Mouse (Mus musculus): ENCODE measurements around the gene Gm10718. TPM values are rescaled to one million over a fixed set of nuclear protein-coding genes. Genes with fewer than 3 reads are reported as not detected.
"Not testable (repeated sequence)": the region's sequence is repeated elsewhere in the genome, so short reads cannot be mapped to it uniquely, and the experiment has no call there.

The Gm10718 gene
- total and polyA plus RNA-seq, 3 experiments = 0.47 TPM; not detected in 2

- dilution Hi-C loops (cut with MboI; ENCODE audit: extremely low pct_ligation_motif_present, extremely low pct_unique_long_range_greater_than_20kb, low sequenced_read_pairs); DNase-seq (ENCODE audit: extremely low read depth); H3K4me3 ChIP-seq (replicated peaks in 1 of 3; ENCODE audit: low read depth in 2 of 3, low read length in 2 of 3, poor library complexity in 1 of 3); H3K36me3 ChIP-seq (replicated peaks in 1 of 2; ENCODE audit: control insufficient read depth in 1 of 2, insufficient read depth in 1 of 2, low read length in 1 of 2); H3K27ac ChIP-seq (ENCODE audit: insufficient read depth, low read depth); H3K79me2 ChIP-seq (replicated peaks; ENCODE audit: control insufficient read depth, extremely low read depth, insufficient read depth, poor library complexity, severe bottlenecking); H3K4me1 ChIP-seq (ENCODE audit: control insufficient read depth in 1 of 2, insufficient read depth in 2 of 2); in situ Hi-C loops (cut with MboI; ENCODE audit: low pct_ligation_motif_present, low pct_unique_long_range_greater_than_20kb, low sequenced_read_pairs); H3K4me2 ChIP-seq (ENCODE audit: insufficient read depth, low read depth, poor library complexity, severe bottlenecking); H3K9me3 ChIP-seq (replicated peaks; ENCODE audit: low read length); H3K9ac ChIP-seq (ENCODE audit: insufficient read depth, low read depth); H3K27me3 ChIP-seq (replicated peaks): not testable (repeated sequence)
These were observed 770 bp downstream of the Gm10718 start for GRCm38 (mm10) chr9:3023985-3024648.

GRCm38 (mm10) chr9:3024912-3025467 lies 1.6 kb downstream of the Gm10718 start, which contains the start of gene Gm10717:
Gene Gm10717, plus strand, starts transcription at chr9:3025417.
- H3K36me3 ChIP-seq (replicated peaks in 1 of 2; ENCODE audit: control insufficient read depth in 1 of 2, insufficient read depth in 1 of 2, low read length in 1 of 2); in situ Hi-C loops (cut with MboI; ENCODE audit: low pct_ligation_motif_present, low pct_unique_long_range_greater_than_20kb, low sequenced_read_pairs); H3K79me2 ChIP-seq (replicated peaks; ENCODE audit: control insufficient read depth, extremely low read depth, insufficient read depth, poor library complexity, severe bottlenecking); H3K9ac ChIP-seq (ENCODE audit: insufficient read depth, low read depth); H3K9me3 ChIP-seq (replicated peaks; ENCODE audit: low read length); H3K4me1 ChIP-seq (ENCODE audit: control insufficient read depth in 1 of 2, insufficient read depth in 2 of 2); H3K4me3 ChIP-seq (replicated peaks in 1 of 3; ENCODE audit: low read depth in 2 of 3, low read length in 2 of 3, poor library complexity in 1 of 3); dilution Hi-C loops (cut with MboI; ENCODE audit: extremely low pct_ligation_motif_present, extremely low pct_unique_long_range_greater_than_20kb, low sequenced_read_pairs); H3K27ac ChIP-seq (ENCODE audit: insufficient read depth, low read depth); DNase-seq (ENCODE audit: extremely low read depth); H3K4me2 ChIP-seq (ENCODE audit: insufficient read depth, low read depth, poor library complexity, severe bottlenecking); H3K27me3 ChIP-seq (replicated peaks): not testable (repeated sequence)

GRCm38 (mm10) chr9:3025653-3026052 lies 2.3 kb downstream of the Gm10718 start:
- dilution Hi-C loops (cut with MboI; ENCODE audit: extremely low pct_ligation_motif_present, extremely low pct_unique_long_range_greater_than_20kb, low sequenced_read_pairs); DNase-seq (ENCODE audit: extremely low read depth); in situ Hi-C loops (cut with MboI; ENCODE audit: low pct_ligation_motif_present, low pct_unique_long_range_greater_than_20kb, low sequenced_read_pairs): not testable (repeated sequence)

GRCm38 (mm10) chr9:3026136-3026535 lies 2.8 kb downstream of the Gm10718 start:
- DNase-seq (ENCODE audit: extremely low read depth); H3K79me2 ChIP-seq (replicated peaks; ENCODE audit: control insufficient read depth, extremely low read depth, insufficient read depth, poor library complexity, severe bottlenecking); H3K9me3 ChIP-seq (replicated peaks; ENCODE audit: low read length); H3K27ac ChIP-seq (ENCODE audit: insufficient read depth, low read depth); H3K36me3 ChIP-seq (replicated peaks in 1 of 2; ENCODE audit: control insufficient read depth in 1 of 2, insufficient read depth in 1 of 2, low read length in 1 of 2); H3K27me3 ChIP-seq (replicated peaks); H3K4me3 ChIP-seq (replicated peaks in 1 of 3; ENCODE audit: low read depth in 2 of 3, low read length in 2 of 3, poor library complexity in 1 of 3); H3K4me1 ChIP-seq (ENCODE audit: control insufficient read depth in 1 of 2, insufficient read depth in 2 of 2); dilution Hi-C loops (cut with MboI; ENCODE audit: extremely low pct_ligation_motif_present, extremely low pct_unique_long_range_greater_than_20kb, low sequenced_read_pairs); in situ Hi-C loops (cut with MboI; ENCODE audit: low pct_ligation_motif_present, low pct_unique_long_range_greater_than_20kb, low sequenced_read_pairs); H3K4me2 ChIP-seq (ENCODE audit: insufficient read depth, low read depth, poor library complexity, severe bottlenecking); H3K9ac ChIP-seq (ENCODE audit: insufficient read depth, low read depth): not testable (repeated sequence)

More at GRCm38 (mm10) chr9:3025653-3026052, 2.3 kb downstream of the Gm10718 start:
- not testable (repeated sequence) for H3K4me2 ChIP-seq (ENCODE audit: insufficient read depth, low read depth, poor library complexity, severe bottlenecking); H3K4me3 ChIP-seq (replicated peaks in 1 of 3; ENCODE audit: low read depth in 2 of 3, low read length in 2 of 3, poor library complexity in 1 of 3); H3K9ac ChIP-seq (ENCODE audit: insufficient read depth, low read depth); H3K4me1 ChIP-seq (ENCODE audit: control insufficient read depth in 1 of 2, insufficient read depth in 2 of 2); H3K9me3 ChIP-seq (replicated peaks; ENCODE audit: low read length); H3K27me3 ChIP-seq (replicated peaks); H3K36me3 ChIP-seq (replicated peaks in 1 of 2; ENCODE audit: control insufficient read depth in 1 of 2, insufficient read depth in 1 of 2, low read length in 1 of 2); H3K79me2 ChIP-seq (replicated peaks; ENCODE audit: control insufficient read depth, extremely low read depth, insufficient read depth, poor library complexity, severe bottlenecking); H3K27ac ChIP-seq (ENCODE audit: insufficient read depth, low read depth)

- H3K4me3 ChIP-seq (replicated peaks in 1 of 3; ENCODE audit: low read depth in 2 of 3, low read length in 2 of 3, poor library complexity in 1 of 3); H3K4me1 ChIP-seq (ENCODE audit: control insufficient read depth in 1 of 2, insufficient read depth in 2 of 2); H3K79me2 ChIP-seq (replicated peaks; ENCODE audit: control insufficient read depth, extremely low read depth, insufficient read depth, poor library complexity, severe bottlenecking); H3K27ac ChIP-seq (ENCODE audit: insufficient read depth, low read depth); H3K9me3 ChIP-seq (replicated peaks; ENCODE audit: low read length); H3K36me3 ChIP-seq (replicated peaks in 1 of 2; ENCODE audit: control insufficient read depth in 1 of 2, insufficient read depth in 1 of 2, low read length in 1 of 2); DNase-seq (ENCODE audit: extremely low read depth); in situ Hi-C loops (cut with MboI; ENCODE audit: low pct_ligation_motif_present, low pct_unique_long_range_greater_than_20kb, low sequenced_read_pairs); H3K27me3 ChIP-seq (replicated peaks); H3K4me2 ChIP-seq (ENCODE audit: insufficient read depth, low read depth, poor library complexity, severe bottlenecking); H3K9ac ChIP-seq (ENCODE audit: insufficient read depth, low read depth); dilution Hi-C loops (cut with MboI; ENCODE audit: extremely low pct_ligation_motif_present, extremely low pct_unique_long_range_greater_than_20kb, low sequenced_read_pairs): not testable (repeated sequence)
These were observed 3.4 kb downstream of the Gm10718 start for GRCm38 (mm10) chr9:3026741-3027140.

Data from CH12.LX (cell line).